8 mouse cellular contexts compared by ENCODE assay signal in the genomic region with DNA sequence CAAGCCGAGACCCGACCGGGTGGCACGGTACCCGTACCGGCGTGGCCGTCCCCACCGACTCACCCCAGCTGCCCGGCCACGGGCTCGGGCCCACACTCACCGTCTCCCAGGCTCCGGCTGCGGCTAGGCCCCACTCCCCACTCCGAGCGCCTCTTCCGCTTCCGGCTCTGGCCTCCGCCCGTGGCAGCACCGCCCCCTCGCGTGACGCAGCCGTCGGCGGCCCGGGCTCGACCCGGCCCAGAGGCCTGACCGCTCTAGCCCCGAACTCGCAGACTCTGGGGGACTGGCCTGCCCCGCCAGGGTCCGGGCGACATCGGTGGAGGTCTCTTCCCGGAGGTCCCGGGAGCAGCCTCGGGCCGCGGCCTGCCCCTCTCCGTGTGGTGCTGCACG. TPM values are rescaled to one million over a fixed set of nuclear protein-coding genes. Genes with fewer than 3 reads are reported as not detected.
A peak's percentile ranks its signal among the peaks of the same experiment; 100 is the strongest.
DNase-seq lines count a peak whose midpoint lies in the region; ATAC-seq lines count a peak whose summit lies in the region.

No protein-coding gene starts in this region.

- WGBS in hindbrain, embryonic 14.5 days: under 1% methylated on average over 44 of the region's 45 CpGs

- peaks cover 25% of the 10 kb centered on the region for H3K4me1 ChIP-seq in hindbrain, embryonic 14.5 days (replicated peaks; ENCODE audit: control insufficient read depth, insufficient read depth, low read length)

- H3K4me2 ChIP-seq in hindbrain, embryonic 14.5 days (replicated peaks): peak overlapping the region; percentile 98

- H3K27me3 ChIP-seq in hindbrain, embryonic 14.5 days (ENCODE audit: control insufficient read depth, insufficient read depth, low read length): no peaks in the 10 kb centered on the region

- ATAC-seq in hindbrain, embryonic 14.5 days (ENCODE audit: low FRiP score): peak; percentile 90

- peak overlapping the region; percentile 96 for H3K4me3 ChIP-seq in hindbrain, embryonic 14.5 days (replicated peaks; ENCODE audit: low read length)

- peak; percentile 77 for DNase-seq in WW6 (ENCODE audit: low read depth, low spot score)
- peak; percentile 95 to 97 for DNase-seq in cerebellum, postnatal 25 days
- peak; percentile 84 to 88 for DNase-seq in frontal cortex, postnatal 25 days (ENCODE audit: low spot score in 2 of 2)
- DNase-seq in hindbrain, embryonic 14.5 days (ENCODE audit: low spot score): peak; percentile 90
- peak; percentile 89 for DNase-seq in left cerebral cortex, adult 11 months (ENCODE audit: low spot score)
- DNase-seq in lung, postnatal 36 days: peak; percentile 94
- peak; percentile 94 for DNase-seq in retina, embryonic 14.5 days (ENCODE audit: low spot score)
- DNase-seq in thymus, postnatal 36 days: peak; percentile 95 to 96

- no peaks in the 10 kb centered on the region for H3K9me3 ChIP-seq in hindbrain, embryonic 14.5 days (ENCODE audit: control insufficient read depth, low read length)

- H3K36me3 ChIP-seq in hindbrain, embryonic 14.5 days (replicated peaks; ENCODE audit: control insufficient read depth, insufficient read depth): peaks cover 14% of the 10 kb centered on the region

- peak overlapping the region; percentile 99 for H3K9ac ChIP-seq in hindbrain, embryonic 14.5 days

- H3K27ac ChIP-seq in hindbrain, embryonic 14.5 days: peak overlapping the region; percentile 99

RNA-seq across cellular contexts. Expression of a gene that starts 0.7 kb away (rescaled TPM):
- 55.8 and 65.2 TPM in 2 replicates for polyA plus RNA-seq in hindbrain, embryonic 14.5 days (2014; fragmentation: Nextera tagmentation; extraction: Ambion mirVana)

RNA-seq across cellular contexts. Expression of a gene that starts 56.6 kb away (rescaled TPM):
- polyA plus RNA-seq in hindbrain, embryonic 14.5 days (2014; fragmentation: Nextera tagmentation; extraction: Ambion mirVana): 22.1 and 23.5 TPM in 2 replicates

Comparison
In these comparisons a context has a peak if more than half of its experiments do, and no peak if none do; other contexts are left out.
1. Peak in every context shown above with its lines: DNase-seq, ATAC-seq, H3K4me3 ChIP-seq and H3K27ac ChIP-seq.